Mouse (Mus musculus) spleen, postnatal 0 days (tissue): ENCODE results near the gene Olfr1066. TPM values are rescaled to one million over a fixed set of nuclear protein-coding genes. Genes with fewer than 3 reads are reported as not detected.

Experiments
- polyA plus RNA-seq: library from polyadenylated mRNA; unstranded; fragments of >200 nt; fragmentation: Nextera tagmentation; extraction: Ambion mirVana; gene quantifications from 2 replicates; pipeline ENCODE4 v1.2.1, GENCODE M21; 2015

Gene Olfr1066
- polyA plus RNA-seq, result not detected in 2 replicates

GRCm38 (mm10) chr2:86456169-86456568 is at the start of gene Olfr1066:
Olfr1066 (minus strand) TSS chr2:86456269.

GRCm38 (mm10) chr2:86487286-86487685 is 31.2 kb upstream of the Olfr1066 start, which contains the start of gene Olfr228:
Olfr228 (minus strand) TSS chr2:86487386.

GRCm38 (mm10) chr2:86450491-86450890 is 5.6 kb downstream of the Olfr1066 start, which contains the start of gene Olfr1065:
Olfr1065 (minus strand) TSS chr2:86450591.

GRCm38 (mm10) chr2:86426649-86427048 is 29.4 kb downstream of the Olfr1066 start, which contains the start of gene Olfr1062:
Olfr1062 (minus strand) TSS chr2:86426749.

GRCm38 (mm10) chr2:86413950-86414349 is 42.1 kb downstream of the Olfr1066 start, which contains the start of gene Olfr1061:
Olfr1061 (minus strand) TSS chr2:86414050.

Other genes with a start within 250 kb of the Olfr1066 start
- not detected in 2 replicates for gene Olfr1046, start 237.0 kb downstream of the Olfr1066 start, polyA plus RNA-seq
- not detected in 2 replicates for gene Olfr1047, start 224.9 kb downstream of the Olfr1066 start, polyA plus RNA-seq
- not detected in 2 replicates for gene Olfr1048, start 216.0 kb downstream of the Olfr1066 start, polyA plus RNA-seq
- not detected in 2 replicates for gene Olfr1049, start 197.9 kb downstream of the Olfr1066 start, polyA plus RNA-seq
- not detected in 2 replicates for gene Olfr1051, start 177.2 kb downstream of the Olfr1066 start, polyA plus RNA-seq
- not detected in 2 replicates for gene Olfr1052, start 163.8 kb downstream of the Olfr1066 start, polyA plus RNA-seq
- gene Olfr1053, start 141.0 kb downstream of the Olfr1066 start, polyA plus RNA-seq, result not detected in 2 replicates
- gene Olfr1054, start 120.8 kb downstream of the Olfr1066 start, polyA plus RNA-seq, result not detected in 2 replicates
- gene Olfr1055, start 106.0 kb downstream of the Olfr1066 start, polyA plus RNA-seq, result not detected in 2 replicates
- not detected in 2 replicates for gene Olfr1056, start 93.8 kb downstream of the Olfr1066 start, polyA plus RNA-seq
- not detected in 2 replicates for gene Olfr1057, start 77.9 kb downstream of the Olfr1066 start, polyA plus RNA-seq
- not detected in 2 replicates for gene Olfr1058, start 67.7 kb downstream of the Olfr1066 start, polyA plus RNA-seq
- gene Olfr1061, start 42.2 kb downstream of the Olfr1066 start, polyA plus RNA-seq, result not detected in 2 replicates
- not detected in 2 replicates for gene Olfr1062, start 29.5 kb downstream of the Olfr1066 start, polyA plus RNA-seq
- not detected in 2 replicates for gene Olfr1065, start 5.7 kb downstream of the Olfr1066 start, polyA plus RNA-seq
- not detected in 2 replicates for gene Olfr228, start 31.1 kb upstream of the Olfr1066 start, polyA plus RNA-seq
- gene Olfr1076, start 52.2 kb upstream of the Olfr1066 start, polyA plus RNA-seq, result not detected in 2 replicates
- gene Olfr1079, start 86.2 kb upstream of the Olfr1066 start, polyA plus RNA-seq, result not detected in 2 replicates
- not detected in 2 replicates for gene Olfr1080, start 102.0 kb upstream of the Olfr1066 start, polyA plus RNA-seq
- gene Olfr1082, start 142.7 kb upstream of the Olfr1066 start, polyA plus RNA-seq, result not detected in 2 replicates
- gene Olfr1084, start 183.5 kb upstream of the Olfr1066 start, polyA plus RNA-seq, result not detected in 2 replicates
- gene Olfr1085, start 205.8 kb upstream of the Olfr1066 start, polyA plus RNA-seq, result not detected in 2 replicates
- not detected in 2 replicates for gene Olfr1086, start 223.8 kb upstream of the Olfr1066 start, polyA plus RNA-seq
- gene Olfr1087, start 242.1 kb upstream of the Olfr1066 start, polyA plus RNA-seq, result not detected in 2 replicates